In the genomic region with DNA sequence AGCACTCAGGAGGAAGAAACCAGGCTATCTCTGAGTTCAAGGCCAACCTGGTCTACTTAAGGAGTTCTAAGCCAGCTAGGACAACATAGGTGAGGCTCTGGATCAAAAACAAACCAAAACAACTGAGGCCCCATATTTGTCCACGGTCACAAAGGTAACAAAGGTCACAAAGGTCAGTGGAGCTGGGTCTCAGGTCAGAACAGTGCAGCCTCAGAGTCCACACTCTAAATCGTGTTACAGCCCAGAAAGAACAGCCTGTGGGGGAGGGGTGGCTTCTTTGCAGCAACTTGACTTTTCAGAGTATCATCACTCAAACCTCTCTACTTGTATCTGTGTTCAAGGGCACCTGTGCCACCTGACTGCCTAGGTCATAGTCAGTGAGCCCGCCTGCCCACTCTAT, we compare ENCODE assay signal across 28 mouse cellular contexts. TPM values are rescaled to one million over a fixed set of nuclear protein-coding genes. Genes with fewer than 3 reads are reported as not detected.
DNase-seq lines count a peak whose midpoint lies in the region; ATAC-seq and TF ChIP-seq lines count a peak whose summit lies in the region.
"Had no signal": no experiment of that assay in that cellular context is flagged by ENCODE, and none has a peak within 500 bp of the region (broad histone marks: within the 10 kb centered on the region; RNA-seq: fewer than 3 reads in every experiment).

No protein-coding gene starts in this region.

- H3K9me3 ChIP-seq in midbrain, embryonic 11.5 days (ENCODE audit: control insufficient read depth, low read length), result no peaks in the 10 kb centered on the region
- no peaks in the 10 kb centered on the region for H3K9me3 ChIP-seq in midbrain, embryonic 14.5 days (ENCODE audit: control insufficient read depth, low read length)
- no peaks in the 10 kb centered on the region for H3K9me3 ChIP-seq in liver, embryonic 13.5 days (replicated peaks)
- H3K9me3 ChIP-seq: embryonic facial prominence, embryonic 10.5 days; embryonic facial prominence, embryonic 13.5 days; forebrain, embryonic 12.5 days; heart, embryonic 10.5 days; heart, embryonic 13.5 days had no signal

- intact Hi-C loops in gastrocnemius, adult 2 months (cut with DNase I), result no loop called here

- H3K36me3 ChIP-seq in midbrain, embryonic 11.5 days (ENCODE audit: control insufficient read depth, insufficient read depth, low read length), result peaks cover 5% of the 10 kb centered on the region
- H3K36me3 ChIP-seq in midbrain, embryonic 14.5 days (ENCODE audit: control insufficient read depth, insufficient read depth, low read length), result peaks cover 38% of the 10 kb centered on the region
- peaks cover 46% of the 10 kb centered on the region for H3K36me3 ChIP-seq in liver, embryonic 13.5 days

- peak overlapping the region; percentile 81; the same call in 1 of the 2 replicates for H3K27ac ChIP-seq in gastrocnemius, adult 2 months
- no peak overlapping the region for H3K27ac ChIP-seq in midbrain, embryonic 11.5 days (ENCODE audit: low read depth, low read length)
- H3K27ac ChIP-seq in midbrain, embryonic 14.5 days (replicated peaks; ENCODE audit: low read depth, low read length), result no peak overlapping the region
- 0 out of 2 replicates have a peak overlapping the region, but pooled peaks have one; percentile 1 for H3K27ac ChIP-seq in liver, embryonic 13.5 days
- H3K27ac ChIP-seq: embryonic facial prominence, embryonic 10.5 days; embryonic facial prominence, embryonic 13.5 days; forebrain, embryonic 12.5 days; hindbrain, embryonic 14.5 days; hindbrain, postnatal 0 days had no signal

- no peak overlapping the region for H3K4me2 ChIP-seq in midbrain, embryonic 11.5 days
- H3K4me2 ChIP-seq in midbrain, embryonic 14.5 days (ENCODE audit: low read length), result no peak overlapping the region
- no peak overlapping the region for H3K4me2 ChIP-seq in liver, embryonic 13.5 days
- H3K4me2 ChIP-seq: embryonic facial prominence, embryonic 13.5 days; forebrain, embryonic 12.5 days; heart, embryonic 13.5 days; hindbrain, embryonic 14.5 days had no signal

- H3K4me3 ChIP-seq in gastrocnemius, adult 2 months, result no peak overlapping the region
- no peak overlapping the region for H3K4me3 ChIP-seq in midbrain, embryonic 11.5 days (ENCODE audit: low read depth, low read length)
- H3K4me3 ChIP-seq in midbrain, embryonic 14.5 days (replicated peaks; ENCODE audit: low read depth, low read length), result no peak overlapping the region
- no peak overlapping the region for H3K4me3 ChIP-seq in liver, embryonic 13.5 days (replicated peaks)
- H3K4me3 ChIP-seq: embryonic facial prominence, embryonic 10.5 days; embryonic facial prominence, embryonic 13.5 days; erythroblast, embryonic 14.5 days; forebrain, embryonic 12.5 days; heart, embryonic 10.5 days; heart, embryonic 13.5 days had no signal

- WGBS in midbrain, embryonic 11.5 days, result 62% methylated on average over 3 of the region's 3 CpGs
- 63% methylated on average over 3 of the region's 3 CpGs for WGBS in midbrain, embryonic 14.5 days
- WGBS in liver, embryonic 13.5 days (ENCODE audit: insufficient replicate concordance), result 64% methylated on average over 3 of the region's 3 CpGs

- no peaks in the 10 kb centered on the region for H3K27me3 ChIP-seq in midbrain, embryonic 11.5 days (ENCODE audit: control insufficient read depth, insufficient read depth, low read length)
- H3K27me3 ChIP-seq in midbrain, embryonic 14.5 days (ENCODE audit: control insufficient read depth, insufficient read depth, low read length), result no peaks in the 10 kb centered on the region
- H3K27me3 ChIP-seq in liver, embryonic 13.5 days, result no peaks in the 10 kb centered on the region
- H3K27me3 ChIP-seq: heart, embryonic 13.5 days had no signal

- DNase-seq in gastrocnemius, adult 2 months, result no peak
- no peak for DNase-seq in gastrocnemius, adult 8-10 months (ENCODE audit: low spot score in 2 of 2)
- peak; percentile 72 for DNase-seq in midbrain, embryonic 11.5 days (ENCODE audit: low spot score, missing footprints)
- no peak for DNase-seq in midbrain, embryonic 14.5 days
- DNase-seq in liver, embryonic 13.5 days, result no peak
- DNase-seq in heart, adult 9 months (ENCODE audit: low spot score in 2 of 2), result no peak
- DNase-seq in embryo, embryonic 10 days (ENCODE audit: low spot score), result no peak
- DNase-seq: cerebellum, adult 11 months; cerebellum, adult 2 months; cerebellum, adult 9-11 months; cerebellum, postnatal 25 days; embryo, embryonic 11 days; gastrocnemius, postnatal 25 days; heart, adult 18-20 months; heart, postnatal 14 days; heart, postnatal 4 days had no signal

- no peak for TF ChIP-seq CTCF in gastrocnemius, adult 2 months (IDR thresholded peaks at IDR 0.05)

- ATAC-seq in midbrain, embryonic 11.5 days (ENCODE audit: low FRiP score), result no peak
- no peak for ATAC-seq in midbrain, embryonic 14.5 days (ENCODE audit: low FRiP score, low TSS enrichment)
- ATAC-seq in liver, embryonic 13.5 days (ENCODE audit: low read depth), result no peak
- ATAC-seq: CD4-positive, CD25-positive, alpha-beta regulatory T cell, adult 4 months; forebrain, embryonic 16.5 days; hindbrain, postnatal 0 days; inflammation-experienced regulatory T-cells, adult 6 months; intestine, embryonic 16.5 days had no signal

- H3K4me1 ChIP-seq in midbrain, embryonic 11.5 days (ENCODE audit: control insufficient read depth, insufficient read depth, low read length), result peaks cover 14% of the 10 kb centered on the region
- H3K4me1 ChIP-seq in midbrain, embryonic 14.5 days (ENCODE audit: control insufficient read depth, insufficient read depth, low read length), result peaks cover 2% of the 10 kb centered on the region
- H3K4me1 ChIP-seq in liver, embryonic 13.5 days (replicated peaks), result peaks cover 41% of the 10 kb centered on the region

- H3K9ac ChIP-seq in midbrain, embryonic 11.5 days (ENCODE audit: low read length), result no peak overlapping the region
- no peak overlapping the region for H3K9ac ChIP-seq in midbrain, embryonic 14.5 days (replicated peaks; ENCODE audit: low read length)
- no peak overlapping the region for H3K9ac ChIP-seq in liver, embryonic 13.5 days
- H3K9ac ChIP-seq: embryonic facial prominence, embryonic 13.5 days; forebrain, embryonic 12.5 days; hindbrain, embryonic 14.5 days had no signal

RNA-seq across cellular contexts. Expression of a gene that starts 4.3 kb away (rescaled TPM):
- 1 to 10 TPM; 6.3 to 6.8 TPM for total RNA-seq in gastrocnemius, adult 2 months (2021)
- total RNA-seq in gastrocnemius, adult 8-10 months (2022), result 1 to 10 TPM; 4.5 to 9.6 (median 7.2) TPM
- 25.6 and 28.0 TPM in 2 replicates for polyA plus RNA-seq in midbrain, embryonic 11.5 days (2014; fragmentation: Nextera tagmentation; extraction: Ambion mirVana)
- 15.9 and 24.7 TPM in 2 replicates for polyA plus RNA-seq in midbrain, embryonic 14.5 days (2014; fragmentation: Nextera tagmentation; extraction: Ambion mirVana)
- polyA plus RNA-seq in liver, embryonic 13.5 days (2015; fragmentation: Nextera tagmentation; extraction: Ambion mirVana), result 11.4 and 11.5 TPM in 2 replicates

RNA-seq across cellular contexts. Expression of a gene that starts 10.3 kb away (rescaled TPM):
- 10 to 100 TPM; 14.9 to 17.8 TPM for total RNA-seq in gastrocnemius, adult 2 months (2021)
- 10 to 100 TPM; 10.4 to 18.9 (median 15.2) TPM for total RNA-seq in gastrocnemius, adult 8-10 months (2022)
- polyA plus RNA-seq in midbrain, embryonic 11.5 days (2014; fragmentation: Nextera tagmentation; extraction: Ambion mirVana), result 9.8 and 10.4 TPM in 2 replicates
- 25.2 and 25.5 TPM in 2 replicates for polyA plus RNA-seq in midbrain, embryonic 14.5 days (2014; fragmentation: Nextera tagmentation; extraction: Ambion mirVana)
- 6.4 and 8.2 TPM in 2 replicates for polyA plus RNA-seq in liver, embryonic 13.5 days (2015; fragmentation: Nextera tagmentation; extraction: Ambion mirVana)

RNA-seq across cellular contexts. Expression of a gene that starts 16.1 kb away (rescaled TPM):
- 10 to 100 TPM; 12.3 to 14.1 TPM for total RNA-seq in gastrocnemius, adult 2 months (2021)
- 10 to 100 TPM; 10.9 to 14.8 (median 13.0) TPM for total RNA-seq in gastrocnemius, adult 8-10 months (2022)
- polyA plus RNA-seq in midbrain, embryonic 11.5 days (2014; fragmentation: Nextera tagmentation; extraction: Ambion mirVana), result 41.8 and 48.9 TPM in 2 replicates
- 37.0 and 40.5 TPM in 2 replicates for polyA plus RNA-seq in midbrain, embryonic 14.5 days (2014; fragmentation: Nextera tagmentation; extraction: Ambion mirVana)
- polyA plus RNA-seq in liver, embryonic 13.5 days (2015; fragmentation: Nextera tagmentation; extraction: Ambion mirVana), result 20.7 and 23.0 TPM in 2 replicates

RNA-seq across cellular contexts. Expression of a gene that starts 21.3 kb away (rescaled TPM):
- total RNA-seq in gastrocnemius, adult 2 months (2021), result under 1 TPM; 0.28 to 0.97 TPM
- total RNA-seq in gastrocnemius, adult 8-10 months (2022), result under 1 TPM; 0.12 to 0.70 (median 0.30) TPM
- 3.2 and 4.8 TPM in 2 replicates for polyA plus RNA-seq in midbrain, embryonic 11.5 days (2014; fragmentation: Nextera tagmentation; extraction: Ambion mirVana)
- 18.9 and 20.1 TPM in 2 replicates for polyA plus RNA-seq in midbrain, embryonic 14.5 days (2014; fragmentation: Nextera tagmentation; extraction: Ambion mirVana)
- 11.1 and 13.0 TPM in 2 replicates for polyA plus RNA-seq in liver, embryonic 13.5 days (2015; fragmentation: Nextera tagmentation; extraction: Ambion mirVana)
- polyA plus RNA-seq: CD4-positive, CD25-positive, alpha-beta regulatory T cell, adult 4 months; inflammation-experienced regulatory T-cells, adult 6 months had no signal

RNA-seq across cellular contexts. Expression of a gene that starts 24.7 kb away (rescaled TPM):
- total RNA-seq in gastrocnemius, adult 2 months (2021), result 1 to 10 TPM; 8.4 to 8.7 TPM
- total RNA-seq in gastrocnemius, adult 8-10 months (2022), result 10 to 100 TPM in 1 of 4 experiments, 1 to 10 TPM in 3; 7.8 to 10.3 (median 8.7) TPM
- polyA plus RNA-seq in midbrain, embryonic 11.5 days (2014; fragmentation: Nextera tagmentation; extraction: Ambion mirVana), result 355 and 377 TPM in 2 replicates
- polyA plus RNA-seq in midbrain, embryonic 14.5 days (2014; fragmentation: Nextera tagmentation; extraction: Ambion mirVana), result 98.1 and 128 TPM in 2 replicates
- polyA plus RNA-seq in liver, embryonic 13.5 days (2015; fragmentation: Nextera tagmentation; extraction: Ambion mirVana), result 208 and 210 TPM in 2 replicates

Comparison
In these comparisons a context has a peak if more than half of its experiments do, and no peak if none do; other contexts are left out.
1. H3K27ac ChIP-seq: peak in gastrocnemius, adult 2 months (single experiment) and liver, embryonic 13.5 days (single experiment); none in midbrain, embryonic 11.5 days (single experiment) and midbrain, embryonic 14.5 days (single experiment).